Mouse (Mus musculus) bone marrow, adult 2 months (tissue): Measurements from ENCODE around the gene Irs1. TPM values are rescaled to one million over a fixed set of nuclear protein-coding genes. Genes with fewer than 3 reads are reported as not detected.

Experiments used
- H3K27ac ChIP-seq: fragments of 200-500 bp; 2 replicates; pipeline ENCODE4 v1.5.1; 2012; ENCODE audit warnings: low read depth, mild to moderate bottlenecking, control low read depth, inconsistent platforms, low read length; ENCODE audit not compliant: control insufficient read depth, poor library complexity, insufficient read depth
- H3K4me1 ChIP-seq: fragments of 200-500 bp; 2 replicates; pipeline ENCODE4 v1.6.1; 2011; ENCODE audit warnings: low read length; ENCODE audit not compliant: control insufficient read depth, insufficient read depth
- H3K4me3 ChIP-seq: fragments of 200-500 bp; replicated peaks from 2 replicates; pipeline ENCODE3; 2011; ENCODE audit warnings: mild to moderate bottlenecking, low read depth, low read length, control low read depth; ENCODE audit not compliant: control insufficient read depth
- CTCF ChIP-seq: fragments of 200-500 bp; IDR thresholded peaks from 2 replicates; pipeline ENCODE4 v1.5.1; 2011; ENCODE audit warnings: low read length, control low read depth; ENCODE audit not compliant: control insufficient read depth, insufficient read depth
- POLR2A ChIP-seq: fragments of 200-500 bp; IDR thresholded peaks from 2 replicates; pipeline ENCODE4 v1.6.1; 2011; ENCODE audit warnings: low read depth, mild to moderate bottlenecking, control low read depth, low read length, borderline replicate concordance; ENCODE audit not compliant: control insufficient read depth
- WGBS: fragments of 180-500 bp; shearing (Covaris S2); methylation state at CpG from one replicate; pipeline ENCODE4 v1.1.7; 2018; 5-methylcytosine and 5-hydroxymethylcytosine counted together
- polyA plus RNA-seq: library from polyadenylated mRNA; stranded (reverse); fragments of >200 nt; gene quantifications from 2 replicates; pipeline ENCODE4 v1.2.4, GENCODE M21; 2011; ENCODE audit warnings: low replicate concordance; ENCODE audit not compliant: missing spikeins, insufficient read depth, insufficient read length

Gene Irs1
- polyA plus RNA-seq, 1 experiment, result 1.9 TPM

- no peak for TF ChIP-seq POLR2A
- TF ChIP-seq CTCF, result no peak
- WGBS, result 89% methylated on average over 10 of the region's 10 CpGs
- peaks cover 1% of the 10 kb centered on the region; the same call in 1 of the 2 replicates for H3K4me1 ChIP-seq
Measured at GRCm38 (mm10) chr1:82320864-82321263, 29.6 kb upstream of the Irs1 start.

GRCm38 (mm10) chr1:82320456-82320855 lies 29.2 kb upstream of the Irs1 start:
- Histone ChIP-seq H3K4me1 (peaks cover 1% of the 10 kb centered on the region; the same call in 1 of the 2 replicates), H3K27ac (no peak overlapping the region), H3K4me3 (no peak overlapping the region)
- TF ChIP-seq POLR2A, result no peak
- no peak for TF ChIP-seq CTCF
- WGBS, result 86% methylated on average over 6 of the region's 6 CpGs

More at GRCm38 (mm10) chr1:82320864-82321263, 29.6 kb upstream of the Irs1 start:
- no peak overlapping the region for H3K27ac ChIP-seq
- H3K4me3 ChIP-seq, result no peak overlapping the region

- 1% methylated on average over 25 of the region's 26 CpGs for WGBS
- TF ChIP-seq CTCF, result no peak
- no peak for TF ChIP-seq POLR2A
- H3K4me1 ChIP-seq, result peaks cover 1% of the 10 kb centered on the region; the same call in 1 of the 2 replicates
- peak overlapping the region; percentile 64 for H3K4me3 ChIP-seq
- peak overlapping the region; percentile 88 for H3K27ac ChIP-seq
Measured at GRCm38 (mm10) chr1:82316746-82317126, 25.5 kb upstream of the Irs1 start.

DNA sequence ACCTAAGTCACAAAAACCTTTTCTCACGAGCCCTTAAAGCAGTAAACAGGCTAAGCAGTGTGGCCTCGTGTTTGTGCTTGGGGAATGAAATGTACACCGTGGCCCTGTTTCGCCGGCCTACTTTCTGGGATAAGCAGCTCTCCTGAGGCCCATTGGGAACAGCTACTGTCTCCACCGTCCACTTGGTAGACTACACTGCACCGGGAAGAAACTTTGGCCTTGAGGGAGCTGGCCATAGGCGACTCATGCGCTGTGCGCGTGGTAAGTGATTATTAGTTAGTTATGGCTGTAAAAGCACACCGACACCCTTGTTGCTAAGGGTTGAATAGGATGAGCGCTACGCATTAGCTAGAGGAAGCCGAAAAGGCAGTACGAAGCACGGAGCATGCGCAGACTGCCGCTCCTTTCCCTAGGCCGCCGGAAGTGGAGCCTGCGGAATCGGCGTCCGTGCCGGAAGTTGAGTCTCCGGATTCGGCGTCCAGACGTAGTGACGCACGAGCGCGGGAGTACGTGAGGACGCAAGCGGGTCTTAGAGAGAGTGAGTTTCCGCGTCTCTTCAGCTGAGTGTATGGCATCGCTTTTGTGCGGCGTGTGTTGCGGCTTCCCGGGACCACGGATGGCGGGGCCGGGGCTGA lies 25.0 kb upstream of the Irs1 start, which contains the start of gene Rhbdd1:
Gene Rhbdd1, plus strand, starts transcription at position 342 of the 635 bp plus-strand sequence.
- WGBS, result 8% methylated on average over 47 of the region's 47 CpGs
- peak within 1 kb of the TSS; percentile 88 for H3K27ac ChIP-seq
- H3K4me1 ChIP-seq, result peaks cover 1% of the 10 kb centered on the region; the same call in 1 of the 2 replicates
- TF ChIP-seq POLR2A (peak; percentile 87; the same call in 1 of the 2 replicates), CTCF (no peak)
- H3K4me3 ChIP-seq, result peak within 1 kb of the TSS; percentile 64

GRCm38 (mm10) chr1:82304483-82304882 lies 13.3 kb upstream of the Irs1 start:
- no peak overlapping the region for H3K4me3 ChIP-seq
- H3K4me1 ChIP-seq, result no peaks in the 10 kb centered on the region
- WGBS, result 65% methylated on average over 3 of the region's 3 CpGs
- H3K27ac ChIP-seq, result no peak overlapping the region
- TF ChIP-seq POLR2A, result no peak
- no peak for TF ChIP-seq CTCF

- 24% methylated on average over 1 of the region's 1 CpGs for WGBS
- H3K27ac ChIP-seq, result no peak overlapping the region
- H3K4me3 ChIP-seq, result no peak overlapping the region
- no peaks in the 10 kb centered on the region for H3K4me1 ChIP-seq
- TF ChIP-seq CTCF, result no peak
- no peak for TF ChIP-seq POLR2A
Measured at GRCm38 (mm10) chr1:82298586-82298985, 7.4 kb upstream of the Irs1 start.

DNA sequence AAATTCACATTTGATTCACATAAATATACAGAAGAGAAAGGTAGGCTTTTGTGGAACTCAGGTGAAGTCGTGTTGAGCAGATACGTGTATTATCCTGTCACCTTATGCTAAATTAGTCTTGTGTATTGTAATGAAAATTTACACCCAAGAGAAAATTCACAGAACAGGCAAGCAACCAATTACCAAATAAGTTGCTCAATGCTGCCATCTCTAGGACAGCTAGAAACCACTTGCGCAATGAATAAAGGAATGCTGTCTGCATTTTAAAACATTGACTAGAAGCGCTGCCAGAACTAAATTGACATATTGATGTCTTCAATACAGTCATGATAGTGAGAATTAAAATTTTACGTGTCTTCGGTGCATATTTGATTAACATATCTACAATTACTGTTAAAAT lies 2.9 kb upstream of the Irs1 start:
- H3K4me1 ChIP-seq, result no peaks in the 10 kb centered on the region
- H3K27ac ChIP-seq, result no peak overlapping the region
- no peak overlapping the region for H3K4me3 ChIP-seq
- 10% methylated on average over 6 of the region's 6 CpGs for WGBS
- TF ChIP-seq POLR2A (no peak), CTCF (no peak)

GRCm38 (mm10) chr1:82292771-82293170 lies 1.6 kb upstream of the Irs1 start:
- WGBS, result 7% methylated on average over 13 of the region's 13 CpGs
- Histone ChIP-seq H3K4me3 (no peak overlapping the region), H3K4me1 (no peaks in the 10 kb centered on the region), H3K27ac (no peak overlapping the region)
- TF ChIP-seq CTCF (no peak), POLR2A (no peak)
